Mouse (Mus musculus) erythroblast, embryonic 14.5 days (primary cell): ENCODE measurements at regions not wholly inside any gene's neighbourhood (a gene's known extent, or its start where the extent isn't known, plus 50 kb on each side); places are given as distances from the start of the nearest gene placed in this dataset.

Experiments used
- GATA1 ChIP-seq: IDR thresholded peaks from 2 replicates; pipeline ENCODE4 v1.6.1; 2012; ENCODE audit warnings: low read length, inconsistent platforms, mixed read lengths
- TAL1 ChIP-seq: IDR thresholded peaks from 3 replicates; pipeline ENCODE4 v1.6.1; 2012; ENCODE audit warnings: low read length, inconsistent platforms, mixed read lengths

DNA sequence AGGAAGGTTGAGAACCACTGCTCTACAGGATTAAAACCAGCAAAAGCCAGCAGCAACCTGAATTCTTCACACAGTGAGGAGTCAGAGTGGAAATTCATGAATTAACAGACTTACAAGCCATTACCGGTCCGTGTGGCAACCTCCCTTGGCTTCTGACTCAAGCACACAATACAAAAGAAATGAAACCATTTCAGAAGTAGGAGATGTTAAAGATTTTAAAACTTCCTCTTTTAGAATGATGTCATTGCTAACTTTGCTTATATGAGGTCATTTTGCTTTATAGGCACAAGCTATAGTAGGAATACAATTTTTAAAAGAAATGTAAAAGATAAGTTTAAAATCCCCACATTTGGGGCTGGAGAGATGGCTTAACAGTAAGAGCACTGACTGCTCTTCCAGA is 99.1 kb upstream of the Clint1 start:
- TF ChIP-seq TAL1, result no peak
- no peak for TF ChIP-seq GATA1
